ENCODE assay signal across 15 mouse cellular contexts in genomic region chr4:133863795-133864379, GRCm38 (mm10). TPM values are rescaled to one million over a fixed set of nuclear protein-coding genes. Genes with fewer than 3 reads are reported as not detected.
DNase-seq lines count a peak whose midpoint lies in the region; ATAC-seq and TF ChIP-seq lines count a peak whose summit lies in the region.
"Had no signal": no experiment of that assay in that cellular context is flagged by ENCODE, and none has a peak within 500 bp of the region (broad histone marks: within the 10 kb centered on the region; RNA-seq: fewer than 3 reads in every experiment).

No protein-coding gene starts in this region.

- H3K4me1 ChIP-seq in heart, embryonic 14.5 days (ENCODE audit: control insufficient read depth in 2 of 2, insufficient read depth in 2 of 2, low read length in 2 of 2) = no peaks in the 10 kb centered on the region; a peak in 1 of 4 replicates
- peaks cover 74% of the 10 kb centered on the region for H3K4me1 ChIP-seq in E14TG2a.4 (replicated peaks; ENCODE audit: low read depth, low read length)
- H3K4me1 ChIP-seq in cortical plate, adult 2 months (ENCODE audit: control insufficient read depth, insufficient read depth, low read length) = no peaks in the 10 kb centered on the region
- H3K4me1 ChIP-seq: lung, embryonic 15.5 days had no signal

- peak overlapping the region; percentile 3; the same call in 1 of the 2 replicates for H3K9ac ChIP-seq in heart, embryonic 14.5 days (ENCODE audit: low read length)
- H3K9ac ChIP-seq: hindbrain, embryonic 15.5 days; lung, embryonic 15.5 days had no signal

- no peaks in the 10 kb centered on the region for H3K9me3 ChIP-seq in heart, embryonic 14.5 days (ENCODE audit: control insufficient read depth, low read length)
- H3K9me3 ChIP-seq in E14TG2a.4 (ENCODE audit: low read length) = no peaks in the 10 kb centered on the region
- H3K9me3 ChIP-seq: hindbrain, embryonic 15.5 days; lung, embryonic 15.5 days had no signal

- no peak for TF ChIP-seq POLR2A in cortical plate, adult 2 months (IDR thresholded peaks at IDR 0.05; ENCODE audit: extremely low read depth, insufficient read depth, low read length)

- DNase-seq in heart, adult 9 months (ENCODE audit: low spot score in 2 of 2) = no peak
- DNase-seq in kidney, postnatal 10 days = peak; percentile 41
- no peak for DNase-seq in spleen, postnatal 36 days (ENCODE audit: low spot score in 2 of 2)
- no peak for DNase-seq in cerebellum, adult 11 months
- no peak for DNase-seq in urinary bladder, postnatal 14 days (ENCODE audit: low spot score)
- DNase-seq: cerebellum, postnatal 25 days; right cerebral cortex, postnatal 4 days; thymus, adult 2 months had no signal

- no peak overlapping the region for H3K4me3 ChIP-seq in heart, embryonic 14.5 days (ENCODE audit: control insufficient read depth in 1 of 2, insufficient read depth in 1 of 2, low read depth in 1 of 2, low read length in 2 of 2)
- H3K4me3 ChIP-seq in E14TG2a.4 (replicated peaks; ENCODE audit: low read length) = peak overlapping the region; percentile 60
- H3K4me3 ChIP-seq in cortical plate, adult 2 months (ENCODE audit: insufficient read depth, low read length) = no peak overlapping the region
- H3K4me3 ChIP-seq: hindbrain, embryonic 15.5 days; lung, embryonic 15.5 days; myocyte had no signal

- H3K36me3 ChIP-seq in heart, embryonic 14.5 days (ENCODE audit: control insufficient read depth, insufficient read depth, low read length) = peaks cover 41% of the 10 kb centered on the region
- H3K36me3 ChIP-seq in E14TG2a.4 (ENCODE audit: insufficient read depth, low read length) = peaks cover 97% of the 10 kb centered on the region

- no peak overlapping the region for H3K4me2 ChIP-seq in heart, embryonic 14.5 days (ENCODE audit: low read length)
- H3K4me2 ChIP-seq: hindbrain, embryonic 15.5 days; lung, embryonic 15.5 days had no signal

- WGBS in heart, embryonic 14.5 days = 66% methylated on average over 12 of the region's 12 CpGs

- H3K27me3 ChIP-seq in heart, embryonic 14.5 days (ENCODE audit: control insufficient read depth, insufficient read depth, low read length) = no peaks in the 10 kb centered on the region
- no peaks in the 10 kb centered on the region for H3K27me3 ChIP-seq in E14TG2a.4 (ENCODE audit: insufficient read depth, low read length)
- H3K27me3 ChIP-seq: CH12.LX; hindbrain, embryonic 15.5 days; lung, embryonic 15.5 days had no signal

- no peak overlapping the region for H3K27ac ChIP-seq in heart, embryonic 14.5 days (replicated peaks in 1 of 2; ENCODE audit: control insufficient read depth in 1 of 2, insufficient read depth in 1 of 2, low read depth in 2 of 2, low read length in 2 of 2)
- H3K27ac ChIP-seq in cortical plate, adult 2 months (ENCODE audit: insufficient read depth, low read length) = peak overlapping the region; percentile 60; the same call in 1 of the 2 replicates
- H3K27ac ChIP-seq: lung, embryonic 15.5 days had no signal

- no peak for ATAC-seq in heart, embryonic 14.5 days (ENCODE audit: insufficient number of reproducible peaks, insufficient read depth, low FRiP score, low read depth)

- TF ChIP-seq CTCF in E14TG2a.4 (conservative IDR thresholded peaks at IDR 0.05; ENCODE audit: low read length) = no peak
- TF ChIP-seq CTCF in cortical plate, adult 2 months (IDR thresholded peaks at IDR 0.05; ENCODE audit: extremely low read depth, insufficient read depth, low read length) = no peak

RNA-seq across cellular contexts. Expression of gene Rps6ka1, which starts 23.7 kb away (rescaled TPM):
- 15.9 and 16.9 TPM in 2 replicates for polyA plus RNA-seq in heart, embryonic 14.5 days (2014; fragmentation: Nextera tagmentation; extraction: Ambion mirVana)
- polyA plus RNA-seq in cortical plate, adult 2 months (2012; rRNA removed) = 13.2 and 13.3 TPM in 2 replicates
